Mouse (Mus musculus) liver, embryonic 12.5 days (tissue): ENCODE data around the gene Aqp1. TPM values are rescaled to one million over a fixed set of nuclear protein-coding genes. Genes with fewer than 3 reads are reported as not detected.

ENCODE experiments used
- ATAC-seq: fragments of 200-750 bp; cut with Nextera tagmentation; 2 replicates; pipeline ENCODE4 v1.8.0; 2017; ENCODE audit warnings: moderate number of reproducible peaks, mild to moderate bottlenecking, moderate library complexity
- H3K27ac ChIP-seq: fragments of 300-500 bp; sonication (generic); 2 replicates; pipeline ENCODE4 v1.5.1; 2016; ENCODE audit warnings: mild to moderate bottlenecking
- H3K27me3 ChIP-seq: fragments of 300-500 bp; sonication (generic); replicated peaks from 2 replicates; pipeline ENCODE4 v1.6.1; 2016; ENCODE audit warnings: mild to moderate bottlenecking, moderate library complexity
- H3K36me3 ChIP-seq: fragments of 300-500 bp; sonication (generic); 2 replicates; pipeline ENCODE4 v1.6.1; 2016; ENCODE audit warnings: mild to moderate bottlenecking, moderate library complexity
- H3K4me1 ChIP-seq: fragments of 300-500 bp; sonication (generic); 2 replicates; pipeline ENCODE4 v1.6.1; 2016
- H3K4me2 ChIP-seq: fragments of 300-500 bp; sonication (generic); 2 replicates; pipeline ENCODE4 v1.6.1; 2016; ENCODE audit warnings: mild to moderate bottlenecking, moderate library complexity
- H3K4me3 ChIP-seq: fragments of 300-500 bp; sonication (generic); 2 replicates; pipeline ENCODE4 v1.5.1; 2016; ENCODE audit warnings: mild to moderate bottlenecking, moderate library complexity
- H3K9ac ChIP-seq: fragments of 300-500 bp; sonication (generic); 2 replicates; pipeline ENCODE4 v1.6.1; 2016; ENCODE audit warnings: mild to moderate bottlenecking, moderate library complexity
- H3K9me3 ChIP-seq: fragments of 300-500 bp; sonication (generic); replicated peaks from 2 replicates; pipeline ENCODE4 v1.6.1; 2016; ENCODE audit warnings: mild to moderate bottlenecking, moderate library complexity
- WGBS: fragments of 180-500 bp; shearing (Covaris S2); methylation state at CpG from one replicate; pipeline ENCODE4 v1.1.7; 2016; ENCODE audit not compliant: insufficient replicate concordance; 5-methylcytosine and 5-hydroxymethylcytosine counted together
- microRNA-seq: library from miRNA; unstranded; fragments of <30 nt; microRNA quantifications from one replicate; pipeline ENCODE4, GENCODE M21; 2017
- polyA plus RNA-seq: library from polyadenylated mRNA; unstranded; fragments of >200 nt; fragmentation: Nextera tagmentation; extraction: Ambion mirVana; gene quantifications from 2 replicates; pipeline ENCODE4 v1.2.1, GENCODE M21; 2016

Gene Aqp1
- polyA plus RNA-seq, 1 experiment from 2014 or later = 29.1 TPM

DNA sequence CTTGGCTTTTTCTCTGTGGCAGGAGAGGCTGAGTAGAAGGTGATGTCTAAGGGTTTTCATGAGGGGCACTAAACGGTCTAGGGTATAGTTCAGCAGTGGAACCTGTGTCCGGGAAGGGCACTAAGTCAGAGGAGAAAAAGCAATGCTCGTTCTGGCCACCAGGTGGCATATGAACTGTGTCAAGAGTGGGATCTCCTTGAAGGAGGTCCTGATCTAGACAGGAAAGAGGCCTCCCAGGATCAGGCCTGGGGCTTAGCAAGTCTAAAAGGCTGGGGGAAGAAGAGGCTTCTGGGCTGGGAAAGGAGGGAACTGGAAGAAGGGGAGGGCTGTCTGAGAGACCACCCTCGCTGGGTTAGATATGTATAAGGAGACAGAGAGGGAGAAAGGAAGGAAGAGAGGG is 56.2 kb downstream of the Aqp1 start:
- Histone ChIP-seq H3K9me3 (no peaks in the 10 kb centered on the region), H3K9ac (no peak overlapping the region), H3K27ac (no peak overlapping the region), H3K4me3 (no peak overlapping the region), H3K4me2 (no peak overlapping the region), H3K4me1 (no peaks in the 10 kb centered on the region), H3K27me3 (peaks cover 70% of the 10 kb centered on the region), H3K36me3 (no peaks in the 10 kb centered on the region)
- WGBS = 12% methylated on average over 4 of the region's 4 CpGs
- ATAC-seq = no peak

DNA sequence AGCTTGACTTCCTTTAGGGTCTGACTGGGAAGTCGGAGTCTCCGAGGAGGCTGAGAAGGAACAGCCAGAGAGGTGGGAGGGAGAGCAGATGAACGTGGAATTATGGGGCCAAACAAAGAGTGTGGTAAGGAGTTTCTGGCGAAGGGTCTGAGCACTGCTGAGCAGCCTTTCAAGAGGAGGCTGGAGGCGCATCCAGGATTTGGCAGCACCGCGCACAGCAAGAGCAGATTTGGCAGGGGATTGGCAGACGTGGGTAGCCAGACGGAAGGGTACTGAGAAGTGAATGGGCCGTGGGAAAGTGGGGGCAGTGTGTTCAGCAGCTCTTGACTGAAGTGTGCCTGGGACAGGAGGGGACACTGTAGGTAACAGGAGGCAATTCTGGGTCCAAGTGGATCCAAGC is 58.6 kb downstream of the Aqp1 start:
- ATAC-seq = no peak
- no peak overlapping the region for H3K9ac ChIP-seq
- no peaks in the 10 kb centered on the region for H3K9me3 ChIP-seq
- no peaks in the 10 kb centered on the region for H3K36me3 ChIP-seq
- no peak overlapping the region for H3K4me3 ChIP-seq
- no peak overlapping the region for H3K4me2 ChIP-seq
- 67% methylated on average over 10 of the region's 10 CpGs for WGBS
- H3K27me3 ChIP-seq = peaks cover 63% of the 10 kb centered on the region
- H3K4me1 ChIP-seq = no peaks in the 10 kb centered on the region
- H3K27ac ChIP-seq = no peak overlapping the region

DNA sequence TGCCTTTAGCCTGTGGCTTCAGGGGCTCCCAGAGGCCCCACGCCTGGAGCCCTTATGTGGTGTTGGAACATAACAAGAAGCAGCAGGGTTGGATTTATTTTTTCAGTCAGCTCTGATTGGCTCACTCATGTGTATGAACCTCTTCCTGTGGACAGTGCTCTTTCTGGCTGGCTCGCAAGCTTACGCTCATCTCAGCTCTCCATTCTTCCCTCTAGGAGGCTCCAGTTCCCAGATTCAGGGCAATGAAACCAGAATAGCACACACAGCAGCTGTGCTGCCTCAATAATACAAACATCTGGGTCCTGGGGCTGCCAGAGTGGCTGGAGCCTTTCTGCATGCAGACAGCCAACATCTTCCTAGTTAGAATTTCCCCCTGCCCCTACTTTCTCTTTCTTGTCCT is 59.9 kb downstream of the Aqp1 start:
- no peak overlapping the region for H3K9ac ChIP-seq
- no peak overlapping the region for H3K4me3 ChIP-seq
- no peak overlapping the region for H3K27ac ChIP-seq
- WGBS = 44% methylated on average over 3 of the region's 3 CpGs
- peaks cover 53% of the 10 kb centered on the region for H3K27me3 ChIP-seq
- no peak overlapping the region for H3K4me2 ChIP-seq
- no peaks in the 10 kb centered on the region for H3K9me3 ChIP-seq
- no peak for ATAC-seq
- H3K4me1 ChIP-seq = no peaks in the 10 kb centered on the region
- H3K36me3 ChIP-seq = no peaks in the 10 kb centered on the region

DNA sequence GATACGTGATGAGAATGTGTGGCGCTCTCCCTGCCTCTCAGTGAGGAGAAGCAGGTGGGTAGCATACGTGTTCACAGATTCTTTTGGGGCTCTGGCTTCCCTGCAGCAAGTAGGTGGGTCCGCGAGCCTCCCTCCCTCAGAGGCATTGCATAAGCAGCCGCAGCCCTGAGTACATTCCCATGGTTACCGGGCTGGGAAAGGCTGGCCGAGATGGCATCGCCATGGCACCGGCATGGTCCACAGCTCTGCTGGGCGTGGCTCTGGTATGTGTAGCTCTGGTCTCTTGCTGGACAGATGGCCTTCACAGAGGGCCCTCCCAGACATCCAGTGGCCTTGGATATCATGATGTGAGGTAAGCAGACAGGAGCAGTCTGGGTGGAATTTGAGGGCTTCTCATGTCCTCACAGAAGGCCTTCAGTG is 60.4 kb downstream of the Aqp1 start:
- ATAC-seq = no peak
- Histone ChIP-seq H3K36me3 (no peaks in the 10 kb centered on the region), H3K4me3 (no peak overlapping the region), H3K9ac (no peak overlapping the region), H3K9me3 (no peaks in the 10 kb centered on the region), H3K4me2 (no peak overlapping the region), H3K27me3 (peaks cover 48% of the 10 kb centered on the region), H3K4me1 (no peaks in the 10 kb centered on the region), H3K27ac (no peak overlapping the region)
- WGBS = 74% methylated on average over 11 of the region's 11 CpGs

Small RNA genes lying within 50 kb of the gene (microRNA-seq; reads per million reads assigned to microRNA genes)
- gene Gm25458 = not detected

Other genes starting within 250 kb of the Aqp1 start
- gene Crhr2, start 203.4 kb upstream of the Aqp1 start, polyA plus RNA-seq = 0.78 and 1.0 TPM in 2 replicates
- 0.41 and 0.63 TPM in 2 replicates for gene Inmt, start 161.4 kb upstream of the Aqp1 start, polyA plus RNA-seq
- gene Mindy4, start 133.0 kb upstream of the Aqp1 start, polyA plus RNA-seq = 1.7 and 2.1 TPM in 2 replicates
- gene Ghrhr, start 39.9 kb downstream of the Aqp1 start, polyA plus RNA-seq = not detected in 2 replicates
- 0.12 and 0.24 TPM in 2 replicates for gene Adcyap1r1, start 115.5 kb downstream of the Aqp1 start, polyA plus RNA-seq